Mouse (Mus musculus) bone marrow, adult 2 months (tissue): ENCODE data around the gene Plau.

ENCODE experiments used
- CTCF ChIP-seq: fragments of 200-500 bp; IDR thresholded peaks from 2 replicates; pipeline ENCODE4 v1.5.1; 2011; ENCODE audit warnings: low read length, control low read depth; ENCODE audit not compliant: control insufficient read depth, insufficient read depth
- POLR2A ChIP-seq: fragments of 200-500 bp; IDR thresholded peaks from 2 replicates; pipeline ENCODE4 v1.6.1; 2011; ENCODE audit warnings: low read depth, mild to moderate bottlenecking, control low read depth, low read length, borderline replicate concordance; ENCODE audit not compliant: control insufficient read depth

DNA sequence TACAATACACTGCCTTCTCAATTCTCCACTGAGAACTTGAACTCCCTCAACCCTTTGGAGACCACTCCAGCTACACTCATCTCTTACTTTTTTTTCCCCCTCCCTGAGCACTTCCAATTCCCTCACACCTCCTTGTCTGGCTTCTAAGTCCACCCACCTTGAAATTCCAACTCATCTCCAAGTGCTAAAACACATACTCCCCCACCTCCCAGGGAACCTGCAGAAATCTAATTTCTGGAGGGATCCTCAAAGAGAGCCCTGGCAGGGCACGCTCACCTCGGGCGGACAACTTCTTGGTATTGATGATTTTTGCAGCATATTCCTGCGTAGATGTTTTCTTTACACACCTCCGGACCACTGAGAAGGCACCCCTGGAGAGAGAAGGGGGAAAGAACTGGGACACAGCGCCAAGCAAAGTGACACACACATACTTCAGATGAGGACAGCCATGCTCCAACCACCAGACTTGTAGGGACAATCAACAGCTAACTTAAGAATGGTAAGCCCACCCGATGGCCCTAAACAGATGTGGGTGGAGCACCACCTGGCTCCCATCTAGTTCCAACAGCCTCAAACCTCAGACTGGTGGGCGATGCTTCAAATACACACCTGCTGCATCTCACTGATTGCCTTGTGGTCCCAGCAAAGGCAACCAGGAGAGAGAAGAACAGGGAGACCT lies 44.1 kb upstream of the Plau start:
- TF ChIP-seq CTCF (no peak), POLR2A (no peak)
